ENCODE assay signal across 16 mouse cellular contexts in the genomic region with DNA sequence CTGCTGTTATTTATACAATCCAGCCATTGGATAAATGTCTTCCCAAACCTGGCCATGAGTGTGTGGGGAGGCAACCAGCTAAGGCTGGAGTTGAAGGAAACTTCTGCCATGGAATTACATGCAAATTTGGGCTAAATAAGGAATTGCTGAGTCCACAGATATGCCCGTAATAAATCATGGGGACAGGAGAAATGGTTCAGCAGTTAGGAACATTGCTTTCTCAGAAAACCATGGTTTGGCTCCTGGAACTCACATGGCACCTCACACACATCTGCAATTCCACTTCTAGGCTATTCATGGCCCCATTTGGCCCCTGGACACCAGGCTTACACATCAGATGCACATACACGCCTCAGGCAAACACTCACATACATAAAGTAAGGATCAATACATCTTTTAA. TPM values are rescaled to one million over a fixed set of nuclear protein-coding genes. Genes with fewer than 3 reads are reported as not detected.
DNase-seq lines count a peak whose midpoint lies in the region; ATAC-seq and TF ChIP-seq lines count a peak whose summit lies in the region.
"Had no signal": no experiment of that assay in that cellular context is flagged by ENCODE, and none has a peak within 500 bp of the region (broad histone marks: within the 10 kb centered on the region; RNA-seq: fewer than 3 reads in every experiment).

No protein-coding gene starts in this region.

- H3K4me2 ChIP-seq in midbrain, embryonic 11.5 days, result peak overlapping the region; percentile 54; the same call in 1 of the 2 replicates
- H3K4me2 ChIP-seq in midbrain, embryonic 14.5 days (ENCODE audit: low read length), result no peak overlapping the region
- H3K4me2 ChIP-seq in forebrain, embryonic 16.5 days (ENCODE audit: low read length), result peak overlapping the region; percentile 82

- peak overlapping the region; percentile 85 for H3K4me3 ChIP-seq in gastrocnemius, adult 2 months
- no peak overlapping the region for H3K4me3 ChIP-seq in midbrain, embryonic 11.5 days (ENCODE audit: low read depth, low read length)
- no peak overlapping the region for H3K4me3 ChIP-seq in midbrain, embryonic 14.5 days (replicated peaks; ENCODE audit: low read depth, low read length)
- H3K4me3 ChIP-seq in forebrain, embryonic 16.5 days (replicated peaks; ENCODE audit: low read length), result no peak overlapping the region
- H3K4me3 ChIP-seq: myocyte had no signal

- no peak for ATAC-seq in midbrain, embryonic 11.5 days (ENCODE audit: low FRiP score)
- ATAC-seq in midbrain, embryonic 14.5 days (ENCODE audit: low FRiP score, low TSS enrichment), result no peak
- ATAC-seq in forebrain, embryonic 16.5 days, result no peak
- no peak for ATAC-seq in inflammation-experienced regulatory T-cells, adult 6 months
- ATAC-seq: Patski had no signal

- TF ChIP-seq CTCF in gastrocnemius, adult 2 months (IDR thresholded peaks at IDR 0.05), result no peak

- no peak for DNase-seq in gastrocnemius, adult 2 months
- DNase-seq in gastrocnemius, postnatal 14 days, result no peak
- peak; percentile 61 for DNase-seq in kidney, adult 9 months
- no peak for DNase-seq in kidney, postnatal 14 days
- no peak for DNase-seq in midbrain, embryonic 11.5 days (ENCODE audit: low spot score, missing footprints)
- no peak for DNase-seq in midbrain, embryonic 14.5 days
- DNase-seq: cerebellum, postnatal 14 days; gastrocnemius, postnatal 36 days; thymus, adult 18-20 months had no signal

- intact Hi-C loops in gastrocnemius, adult 2 months (cut with DNase I), result no loop called here
- intact Hi-C loops in gastrocnemius, postnatal 14 days (cut with DNase I; ENCODE audit: low total_unique reads), result no loop called here

- H3K27ac ChIP-seq in gastrocnemius, adult 2 months, result peak overlapping the region; percentile 99
- no peak overlapping the region for H3K27ac ChIP-seq in midbrain, embryonic 11.5 days (ENCODE audit: low read depth, low read length)
- no peak overlapping the region for H3K27ac ChIP-seq in midbrain, embryonic 14.5 days (replicated peaks; ENCODE audit: low read depth, low read length)
- H3K27ac ChIP-seq in forebrain, embryonic 16.5 days (ENCODE audit: low read length), result no peak overlapping the region
- H3K27ac ChIP-seq: left cerebral cortex, adult 2 months; macrophage had no signal

- WGBS in midbrain, embryonic 11.5 days, result 77% methylated on average over 2 of the region's 2 CpGs
- WGBS in midbrain, embryonic 14.5 days, result 77% methylated on average over 2 of the region's 2 CpGs
- WGBS in forebrain, embryonic 16.5 days, result 80% methylated on average over 2 of the region's 2 CpGs

- H3K27me3 ChIP-seq in midbrain, embryonic 11.5 days (ENCODE audit: control insufficient read depth, insufficient read depth, low read length), result peaks cover 39% of the 10 kb centered on the region
- H3K27me3 ChIP-seq in midbrain, embryonic 14.5 days (ENCODE audit: control insufficient read depth, insufficient read depth, low read length), result peaks cover 35% of the 10 kb centered on the region
- peaks cover 16% of the 10 kb centered on the region for H3K27me3 ChIP-seq in forebrain, embryonic 16.5 days (replicated peaks; ENCODE audit: control insufficient read depth, insufficient read depth, low read length)

- no peaks in the 10 kb centered on the region for H3K36me3 ChIP-seq in midbrain, embryonic 11.5 days (ENCODE audit: control insufficient read depth, insufficient read depth, low read length)
- H3K36me3 ChIP-seq in midbrain, embryonic 14.5 days (ENCODE audit: control insufficient read depth, insufficient read depth, low read length), result no peaks in the 10 kb centered on the region
- no peaks in the 10 kb centered on the region for H3K36me3 ChIP-seq in forebrain, embryonic 16.5 days (ENCODE audit: control insufficient read depth, insufficient read depth)

- H3K9ac ChIP-seq in midbrain, embryonic 11.5 days (ENCODE audit: low read length), result no peak overlapping the region; the same call in 1 of the 2 replicates
- H3K9ac ChIP-seq in midbrain, embryonic 14.5 days (replicated peaks; ENCODE audit: low read length), result no peak overlapping the region
- no peak overlapping the region for H3K9ac ChIP-seq in forebrain, embryonic 16.5 days (replicated peaks; ENCODE audit: low read depth, low read length)

- no peaks in the 10 kb centered on the region for H3K9me3 ChIP-seq in midbrain, embryonic 11.5 days (ENCODE audit: control insufficient read depth, low read length)
- H3K9me3 ChIP-seq in midbrain, embryonic 14.5 days (ENCODE audit: control insufficient read depth, low read length), result no peaks in the 10 kb centered on the region
- no peaks in the 10 kb centered on the region for H3K9me3 ChIP-seq in forebrain, embryonic 16.5 days (ENCODE audit: control insufficient read depth, low read length)

- H3K4me1 ChIP-seq in midbrain, embryonic 11.5 days (ENCODE audit: control insufficient read depth, insufficient read depth, low read length), result peaks cover 12% of the 10 kb centered on the region
- peaks cover 10% of the 10 kb centered on the region; the same call in 1 of the 2 replicates for H3K4me1 ChIP-seq in midbrain, embryonic 14.5 days (ENCODE audit: control insufficient read depth, insufficient read depth, low read length)
- peaks cover 16% of the 10 kb centered on the region for H3K4me1 ChIP-seq in forebrain, embryonic 16.5 days (replicated peaks; ENCODE audit: control insufficient read depth, insufficient read depth, low read length)

RNA-seq across cellular contexts. Expression of gene Sypl2, which starts 1.1 kb away (rescaled TPM):
- total RNA-seq in gastrocnemius, adult 2 months (2021), result 100 to 1,000 TPM; 321 to 322 TPM
- total RNA-seq in gastrocnemius, postnatal 14 days (2021), result 1,000 to 10,000 TPM in 1 of 2 experiments, 100 to 1,000 TPM in 1; 987 to 1,055 TPM
- polyA plus RNA-seq in midbrain, embryonic 11.5 days (2014; fragmentation: Nextera tagmentation; extraction: Ambion mirVana), result 0.93 and 1.3 TPM in 2 replicates
- 0.42 and 0.43 TPM in 2 replicates for polyA plus RNA-seq in midbrain, embryonic 14.5 days (2014; fragmentation: Nextera tagmentation; extraction: Ambion mirVana)
- 1.7 and 2.3 TPM in 2 replicates for polyA plus RNA-seq in forebrain, embryonic 16.5 days (2015; fragmentation: Nextera tagmentation; extraction: Ambion mirVana)
- polyA plus RNA-seq in inflammation-experienced regulatory T-cells, adult 6 months (2017; shearing (Covaris generic)), result not detected
- total RNA-seq: neutrophil, adult 5-6 weeks had no signal
- polyA plus RNA-seq: Patski had no signal

RNA-seq across cellular contexts. Expression of gene Atxn7l2, which starts 16.8 kb away (rescaled TPM):
- total RNA-seq in gastrocnemius, adult 2 months (2021), result 1 to 10 TPM; 6.4 to 8.6 TPM
- total RNA-seq in gastrocnemius, postnatal 14 days (2021), result 1 to 10 TPM; 7.3 to 7.6 TPM
- 16.9 and 18.3 TPM in 2 replicates for polyA plus RNA-seq in midbrain, embryonic 11.5 days (2014; fragmentation: Nextera tagmentation; extraction: Ambion mirVana)
- 26.5 and 27.9 TPM in 2 replicates for polyA plus RNA-seq in midbrain, embryonic 14.5 days (2014; fragmentation: Nextera tagmentation; extraction: Ambion mirVana)
- 30.7 and 33.8 TPM in 2 replicates for polyA plus RNA-seq in forebrain, embryonic 16.5 days (2015; fragmentation: Nextera tagmentation; extraction: Ambion mirVana)
- polyA plus RNA-seq in inflammation-experienced regulatory T-cells, adult 6 months (2017; shearing (Covaris generic)), result 1 to 10 TPM; 4.7 to 5.9 (median 5.6) TPM

RNA-seq across cellular contexts. Expression of gene Cyb561d1, which starts 26.5 kb away (rescaled TPM):
- total RNA-seq in gastrocnemius, adult 2 months (2021), result 1 to 10 TPM; 2.8 to 3.8 TPM
- total RNA-seq in gastrocnemius, postnatal 14 days (2021), result 1 to 10 TPM; 2.3 to 2.9 TPM
- polyA plus RNA-seq in midbrain, embryonic 11.5 days (2014; fragmentation: Nextera tagmentation; extraction: Ambion mirVana), result 2.3 and 3.0 TPM in 2 replicates
- 2.7 and 4.3 TPM in 2 replicates for polyA plus RNA-seq in midbrain, embryonic 14.5 days (2014; fragmentation: Nextera tagmentation; extraction: Ambion mirVana)
- polyA plus RNA-seq in forebrain, embryonic 16.5 days (2015; fragmentation: Nextera tagmentation; extraction: Ambion mirVana), result 4.1 and 5.7 TPM in 2 replicates
- 1 to 10 TPM; 6.6 to 7.3 (median 7.1) TPM for polyA plus RNA-seq in inflammation-experienced regulatory T-cells, adult 6 months (2017; shearing (Covaris generic))

RNA-seq across cellular contexts. Expression of gene Psma5, which starts 29.2 kb away (rescaled TPM):
- total RNA-seq in gastrocnemius, adult 2 months (2021), result 10 to 100 TPM; 51.8 to 55.7 TPM
- total RNA-seq in gastrocnemius, postnatal 14 days (2021), result 10 to 100 TPM; 64.2 to 66.3 TPM
- polyA plus RNA-seq in midbrain, embryonic 11.5 days (2014; fragmentation: Nextera tagmentation; extraction: Ambion mirVana), result 274 and 295 TPM in 2 replicates
- polyA plus RNA-seq in midbrain, embryonic 14.5 days (2014; fragmentation: Nextera tagmentation; extraction: Ambion mirVana), result 249 and 256 TPM in 2 replicates
- polyA plus RNA-seq in forebrain, embryonic 16.5 days (2015; fragmentation: Nextera tagmentation; extraction: Ambion mirVana), result 265 and 266 TPM in 2 replicates
- 100 to 1,000 TPM; 167 to 264 (median 193) TPM for polyA plus RNA-seq in inflammation-experienced regulatory T-cells, adult 6 months (2017; shearing (Covaris generic))

RNA-seq across cellular contexts. Expression of gene Amigo1, which starts 41.4 kb away (rescaled TPM):
- total RNA-seq in gastrocnemius, adult 2 months (2021), result 10 to 100 TPM; 21.6 to 28.3 TPM
- 10 to 100 TPM; 23.9 to 31.1 TPM for total RNA-seq in gastrocnemius, postnatal 14 days (2021)
- 4.2 and 4.3 TPM in 2 replicates for polyA plus RNA-seq in midbrain, embryonic 11.5 days (2014; fragmentation: Nextera tagmentation; extraction: Ambion mirVana)
- polyA plus RNA-seq in midbrain, embryonic 14.5 days (2014; fragmentation: Nextera tagmentation; extraction: Ambion mirVana), result 10.2 and 10.3 TPM in 2 replicates
- 10.1 and 12.0 TPM in 2 replicates for polyA plus RNA-seq in forebrain, embryonic 16.5 days (2015; fragmentation: Nextera tagmentation; extraction: Ambion mirVana)
- under 1 TPM; 0.33 to 0.53 (median 0.51) TPM for polyA plus RNA-seq in inflammation-experienced regulatory T-cells, adult 6 months (2017; shearing (Covaris generic))
